Mouse (Mus musculus): Measurements from ENCODE around the gene Pmel. TPM values are rescaled to one million over a fixed set of nuclear protein-coding genes. Genes with fewer than 3 reads are reported as not detected.

The Pmel gene
- polyA plus RNA-seq, 1 experiment from 2014 or later, result 4.7 TPM

- no peak for ATAC-seq (ENCODE audit: insufficient number of reproducible peaks, insufficient read depth, low FRiP score, low read depth)
- Histone ChIP-seq H3K27ac (replicated peaks in 1 of 2; ENCODE audit: control insufficient read depth in 1 of 2, insufficient read depth in 1 of 2, low read depth in 2 of 2, low read length in 2 of 2) (peak within 1 kb of the TSS; percentile 49 to 55), H3K9me3 (ENCODE audit: control insufficient read depth, low read length) (no peaks in the 10 kb centered on the region), H3K4me1 (ENCODE audit: control insufficient read depth in 2 of 2, insufficient read depth in 2 of 2, low read length in 2 of 2) (peaks cover 10 to 27% of the 10 kb centered on the region in 2 experiments), H3K9ac (ENCODE audit: low read length) (peak within 1 kb of the TSS; percentile 73), H3K27me3 (ENCODE audit: control insufficient read depth, insufficient read depth, low read length) (peaks cover 6% of the 10 kb centered on the region; the same call in 1 of the 2 replicates), H3K4me3 (ENCODE audit: control insufficient read depth in 1 of 2, insufficient read depth in 1 of 2, low read depth in 1 of 2, low read length in 2 of 2) (peak within 1 kb of the TSS; percentile 58 to 59), H3K4me2 (ENCODE audit: low read length) (peak within 1 kb of the TSS; percentile 90), H3K36me3 (ENCODE audit: control insufficient read depth, insufficient read depth, low read length) (no peaks in the 10 kb centered on the region)
- 20% methylated on average over 18 of the region's 18 CpGs for WGBS
Observed at GRCm38 (mm10) chr10:128744680-128745601, 40.9 kb downstream of the Pmel start, which contains the start of gene Dgka. TSS of gene Dgka (minus strand) at chr10:128744855.

- no peak for ATAC-seq (ENCODE audit: insufficient number of reproducible peaks, insufficient read depth, low FRiP score, low read depth)
- H3K4me2 ChIP-seq (ENCODE audit: low read length), result no peak overlapping the region
- no peak overlapping the region for H3K4me3 ChIP-seq (ENCODE audit: control insufficient read depth in 1 of 2, insufficient read depth in 1 of 2, low read depth in 1 of 2, low read length in 2 of 2)
- peaks cover 6% of the 10 kb centered on the region; the same call in 1 of the 2 replicates for H3K27me3 ChIP-seq (ENCODE audit: control insufficient read depth, insufficient read depth, low read length)
- H3K36me3 ChIP-seq (ENCODE audit: control insufficient read depth, insufficient read depth, low read length), result no peaks in the 10 kb centered on the region
- no peak overlapping the region for H3K9ac ChIP-seq (ENCODE audit: low read length)
- H3K9me3 ChIP-seq (ENCODE audit: control insufficient read depth, low read length), result no peaks in the 10 kb centered on the region
- no peak overlapping the region for H3K27ac ChIP-seq (replicated peaks in 1 of 2; ENCODE audit: control insufficient read depth in 1 of 2, insufficient read depth in 1 of 2, low read depth in 2 of 2, low read length in 2 of 2)
- WGBS, result 88% methylated on average over 10 of the region's 10 CpGs
- peaks cover 10 to 27% of the 10 kb centered on the region in 2 experiments for H3K4me1 ChIP-seq (ENCODE audit: control insufficient read depth in 2 of 2, insufficient read depth in 2 of 2, low read length in 2 of 2)
Observed at GRCm38 (mm10) chr10:128745946-128746613, 42.1 kb downstream of the Pmel start.

GRCm38 (mm10) chr10:128746972-128747645, 43.1 kb downstream of the Pmel start:
- 54% methylated on average over 8 of the region's 9 CpGs for WGBS
- Histone ChIP-seq H3K4me2 (ENCODE audit: low read length) (peak overlapping the region; percentile 95), H3K36me3 (ENCODE audit: control insufficient read depth, insufficient read depth, low read length) (peaks cover 2% of the 10 kb centered on the region; the same call in 1 of the 2 replicates), H3K9me3 (ENCODE audit: control insufficient read depth, low read length) (no peaks in the 10 kb centered on the region), H3K27ac (replicated peaks in 1 of 2; ENCODE audit: control insufficient read depth in 1 of 2, insufficient read depth in 1 of 2, low read depth in 2 of 2, low read length in 2 of 2) (peak overlapping the region; percentile 92 to 94), H3K27me3 (ENCODE audit: control insufficient read depth, insufficient read depth, low read length) (0 out of 2 replicates have a peak, but pooled peaks cover 2% of the 10 kb centered on the region), H3K4me1 (ENCODE audit: control insufficient read depth in 2 of 2, insufficient read depth in 2 of 2, low read length in 2 of 2) (peaks cover 10 to 27% of the 10 kb centered on the region in 2 experiments), H3K4me3 (ENCODE audit: control insufficient read depth in 1 of 2, insufficient read depth in 1 of 2, low read depth in 1 of 2, low read length in 2 of 2) (peak overlapping the region; percentile 86 to 90), H3K9ac (ENCODE audit: low read length) (peak overlapping the region; percentile 91)
- ATAC-seq (ENCODE audit: insufficient number of reproducible peaks, insufficient read depth, low FRiP score, low read depth), result no peak

GRCm38 (mm10) chr10:128747646-128748251, 43.8 kb downstream of the Pmel start, which contains the start of gene Pym1:
TSS of gene Pym1 (plus strand) at chr10:128747889.
- Histone ChIP-seq H3K4me3 (ENCODE audit: control insufficient read depth in 1 of 2, insufficient read depth in 1 of 2, low read depth in 1 of 2, low read length in 2 of 2) (peak within 1 kb of the TSS; percentile 86 to 90), H3K4me1 (ENCODE audit: control insufficient read depth in 2 of 2, insufficient read depth in 2 of 2, low read length in 2 of 2) (peaks cover 10 to 23% of the 10 kb centered on the region in 2 experiments), H3K27ac (replicated peaks in 1 of 2; ENCODE audit: control insufficient read depth in 1 of 2, insufficient read depth in 1 of 2, low read depth in 2 of 2, low read length in 2 of 2) (peak within 1 kb of the TSS; percentile 92 to 94), H3K36me3 (ENCODE audit: control insufficient read depth, insufficient read depth, low read length) (peaks cover 7% of the 10 kb centered on the region; the same call in 1 of the 2 replicates), H3K9ac (ENCODE audit: low read length) (peak within 1 kb of the TSS; percentile 91), H3K9me3 (ENCODE audit: control insufficient read depth, low read length) (no peaks in the 10 kb centered on the region), H3K4me2 (ENCODE audit: low read length) (peak within 1 kb of the TSS; percentile 95), H3K27me3 (ENCODE audit: control insufficient read depth, insufficient read depth, low read length) (no peaks in the 10 kb centered on the region)
- peak; percentile 36 for ATAC-seq (ENCODE audit: insufficient number of reproducible peaks, insufficient read depth, low FRiP score, low read depth)
- WGBS, result 0% methylated on average over 36 of the region's 36 CpGs

GRCm38 (mm10) chr10:128748252-128748864, 44.4 kb downstream of the Pmel start:
- no peaks in the 10 kb centered on the region for H3K9me3 ChIP-seq (ENCODE audit: control insufficient read depth, low read length)
- ATAC-seq (ENCODE audit: insufficient number of reproducible peaks, insufficient read depth, low FRiP score, low read depth), result peak; percentile 83
- peak overlapping the region; percentile 86 to 90 for H3K4me3 ChIP-seq (ENCODE audit: control insufficient read depth in 1 of 2, insufficient read depth in 1 of 2, low read depth in 1 of 2, low read length in 2 of 2)
- H3K4me1 ChIP-seq (ENCODE audit: control insufficient read depth in 2 of 2, insufficient read depth in 2 of 2, low read length in 2 of 2), result peaks cover 10 to 20% of the 10 kb centered on the region in 2 experiments
- WGBS, result under 1% methylated on average over 37 of the region's 37 CpGs
- peak overlapping the region; percentile 91 for H3K9ac ChIP-seq (ENCODE audit: low read length)
- peaks cover 11% of the 10 kb centered on the region; the same call in 1 of the 2 replicates for H3K36me3 ChIP-seq (ENCODE audit: control insufficient read depth, insufficient read depth, low read length)
- H3K27ac ChIP-seq (replicated peaks in 1 of 2; ENCODE audit: control insufficient read depth in 1 of 2, insufficient read depth in 1 of 2, low read depth in 2 of 2, low read length in 2 of 2), result peak overlapping the region; percentile 92 to 94
- H3K27me3 ChIP-seq (ENCODE audit: control insufficient read depth, insufficient read depth, low read length), result no peaks in the 10 kb centered on the region
- H3K4me2 ChIP-seq (ENCODE audit: low read length), result peak overlapping the region; percentile 95

Measured in heart, embryonic 14.5 days (tissue).